Mouse (Mus musculus): ENCODE measurements around the gene Kif18b.

DNA sequence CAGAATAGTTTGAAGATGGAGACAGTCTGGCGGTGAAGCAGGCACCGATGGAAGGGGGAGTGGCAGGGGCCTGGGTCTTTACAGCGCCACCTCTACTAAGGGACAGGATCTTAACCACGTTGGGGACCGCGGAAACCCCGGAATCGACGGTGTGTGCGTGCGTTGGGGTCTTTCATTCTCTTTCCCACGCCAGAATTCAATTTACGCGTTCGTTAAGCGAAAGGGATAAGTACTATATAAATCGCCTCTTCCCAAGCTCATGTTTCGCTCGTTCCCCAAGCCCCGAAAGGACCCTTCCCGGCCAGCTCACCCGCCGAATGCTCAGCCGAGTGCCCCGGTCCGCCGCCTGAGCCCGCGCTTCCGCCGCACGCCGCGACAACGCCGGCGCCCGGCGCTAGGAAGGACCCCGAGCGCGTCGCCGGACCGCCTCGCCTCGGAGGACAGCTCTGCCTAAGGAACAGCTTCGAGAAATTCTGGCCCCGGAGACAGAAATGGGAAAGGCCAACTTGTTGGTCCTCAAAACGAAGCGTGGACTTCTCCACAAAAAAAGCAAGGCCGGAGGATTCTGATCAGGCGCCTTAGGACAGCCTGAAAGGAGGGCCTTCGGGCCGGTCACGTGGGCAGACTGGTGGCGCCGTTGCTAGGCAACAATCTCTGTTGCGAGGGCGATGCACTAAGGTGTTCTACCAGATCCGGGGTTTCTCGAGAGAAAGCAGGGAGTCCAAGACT lies 44.2 kb downstream of the Kif18b start, which contains the start of the genes Eftud2 and Ccdc103:
- TF ChIP-seq CTCF (IDR thresholded peaks at IDR 0.05; ENCODE audit: low read depth) (no peak), EP300 (IDR thresholded peaks at IDR 0.05; ENCODE audit: low read depth) (peak; percentile 84)
